Mouse (Mus musculus) midbrain, postnatal 0 days (tissue): ENCODE measurements around the gene Ptprn2. TPM values are rescaled to one million over a fixed set of nuclear protein-coding genes. Genes with fewer than 3 reads are reported as not detected.

Source experiments
- ATAC-seq: fragments of 200-750 bp; cut with Nextera tagmentation; 2 replicates; pipeline ENCODE4 v1.8.0; 2017; ENCODE audit warnings: moderate number of reproducible peaks, mild to moderate bottlenecking, moderate TSS enrichment, moderate library complexity; ENCODE audit not compliant: low FRiP score
- DNase-seq: peaks from one replicate; pipeline ENCODE4 v3.0.0-alpha.2; 2015; ENCODE audit warnings: low spot score
- H3K27ac ChIP-seq: fragments of 300-500 bp; sonication (generic); 2 replicates; pipeline ENCODE4 v1.5.1; 2014; ENCODE audit warnings: low read depth, mild to moderate bottlenecking, low read length, mixed read lengths
- H3K27me3 ChIP-seq: fragments of 300-500 bp; sonication (generic); 2 replicates; pipeline ENCODE4 v1.6.1; 2014; ENCODE audit warnings: low read length, control low read depth, mixed read lengths; ENCODE audit not compliant: insufficient read depth
- H3K36me3 ChIP-seq: fragments of 300-500 bp; sonication (generic); 2 replicates; pipeline ENCODE4 v1.6.1; 2014; ENCODE audit warnings: low read length, control low read depth, mixed read lengths; ENCODE audit not compliant: insufficient read depth
- H3K4me1 ChIP-seq: fragments of 300-500 bp; sonication (generic); 2 replicates; pipeline ENCODE4 v1.6.1; 2014; ENCODE audit warnings: mild to moderate bottlenecking, control low read depth, antibody characterized with exemption, low read length, mixed read lengths; ENCODE audit not compliant: insufficient read depth
- H3K4me2 ChIP-seq: fragments of 300-500 bp; sonication (generic); 2 replicates; pipeline ENCODE4 v1.6.1; 2014; ENCODE audit warnings: low read depth, mild to moderate bottlenecking, low read length, mixed read lengths; ENCODE audit not compliant: poor library complexity, severe bottlenecking
- H3K4me3 ChIP-seq: fragments of 300-500 bp; sonication (generic); 2 replicates; pipeline ENCODE4 v1.5.1; 2014; ENCODE audit warnings: low read depth, mild to moderate bottlenecking, low read length, moderate library complexity
- H3K9ac ChIP-seq: fragments of 300-500 bp; sonication (generic); replicated peaks from 2 replicates; pipeline ENCODE4 v1.6.1; 2014; ENCODE audit warnings: mild to moderate bottlenecking, low read length, moderate library complexity, mixed read lengths; ENCODE audit not compliant: poor library complexity, severe bottlenecking
- H3K9me3 ChIP-seq: fragments of 300-500 bp; sonication (generic); 2 replicates; pipeline ENCODE4 v1.6.1; 2016; ENCODE audit warnings: low read length, control low read depth
- CTCF ChIP-seq: IDR thresholded peaks from 2 replicates; pipeline ENCODE4 v1.5.1; 2016; ENCODE audit warnings: antibody characterized with exemption, mild to moderate bottlenecking
- WGBS: fragments of 180-500 bp; shearing (Covaris S2); extraction: QIAGEN DNeasy Blood & Tissue Kit; methylation state at CpG from one replicate; pipeline ENCODE4 v1.1.7; 2014; 5-methylcytosine and 5-hydroxymethylcytosine counted together
- polyA plus RNA-seq: library from polyadenylated mRNA; unstranded; fragments of >200 nt; fragmentation: Nextera tagmentation; extraction: Ambion mirVana; gene quantifications from 2 replicates; pipeline ENCODE4 v1.2.1, GENCODE M21; 2015
- total RNA-seq: library from RNA; depleted of rRNA; stranded (reverse); fragments of >200 nt; gene quantifications from 2 replicates; pipeline ENCODE4 v1.2.3, GENCODE M21; 2014

The Ptprn2 gene
- total and polyA plus RNA-seq, 2 experiments from 2014 or later: 22.2 to 110 TPM

DNA sequence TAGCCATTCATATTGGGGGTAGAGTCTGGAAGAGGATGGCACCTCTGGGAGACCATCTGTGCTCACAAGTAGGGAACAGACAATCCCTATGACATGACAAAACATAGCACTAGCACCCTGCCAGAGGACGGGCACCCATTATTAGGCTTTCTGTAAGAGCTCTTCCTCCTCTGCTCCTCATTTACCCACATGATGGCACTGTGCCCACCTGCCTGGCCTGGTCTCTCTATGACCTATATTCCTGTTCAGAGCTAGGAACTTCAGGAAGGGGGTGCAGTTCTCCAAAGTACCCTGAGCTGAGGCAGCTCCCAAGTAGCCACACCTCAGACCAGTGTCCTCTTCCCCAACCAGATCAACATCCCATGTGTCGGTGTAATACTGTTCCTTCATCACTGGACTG is 777.6 kb downstream of the Ptprn2 start:
- H3K4me3 ChIP-seq: no peak overlapping the region
- no peaks in the 10 kb centered on the region for H3K27me3 ChIP-seq
- DNase-seq (no peak), ATAC-seq (no peak)
- H3K36me3 ChIP-seq: peaks cover 3% of the 10 kb centered on the region; the same call in 1 of the 2 replicates
- no peak overlapping the region for H3K4me2 ChIP-seq
- H3K27ac ChIP-seq: peak overlapping the region; percentile 7; the same call in 1 of the 2 replicates
- peak; percentile 35 for TF ChIP-seq CTCF
- H3K9ac ChIP-seq: no peak overlapping the region
- no peaks in the 10 kb centered on the region for H3K9me3 ChIP-seq
- peaks cover 7% of the 10 kb centered on the region; the same call in 1 of the 2 replicates for H3K4me1 ChIP-seq
- 68% methylated on average over 2 of the region's 2 CpGs for WGBS

DNA sequence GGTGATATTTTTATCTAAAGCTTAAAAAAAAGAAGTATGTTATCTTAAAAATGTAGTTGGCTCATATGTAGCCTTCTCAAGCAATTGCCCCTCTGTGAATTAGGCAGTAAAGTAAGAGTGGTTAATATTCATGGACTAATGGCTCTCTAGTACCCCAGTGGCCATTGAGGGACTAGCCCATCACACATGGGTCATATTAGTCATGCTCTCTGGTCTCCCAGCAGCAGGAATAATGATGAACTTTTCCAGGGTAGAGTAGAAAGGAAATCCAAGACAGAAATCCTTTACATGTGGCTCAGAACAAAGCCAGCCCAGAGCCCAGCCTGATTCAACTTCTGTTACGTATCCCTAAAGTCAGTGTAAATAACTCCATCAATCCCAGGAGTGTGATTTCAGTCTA is 779.7 kb downstream of the Ptprn2 start:
- Histone ChIP-seq H3K4me2 (no peak overlapping the region), H3K9ac (no peak overlapping the region), H3K27me3 (no peaks in the 10 kb centered on the region), H3K36me3 (peaks cover 3% of the 10 kb centered on the region; the same call in 1 of the 2 replicates), H3K4me3 (no peak overlapping the region), H3K4me1 (no peaks in the 10 kb centered on the region), H3K9me3 (no peaks in the 10 kb centered on the region), H3K27ac (no peak overlapping the region)
- TF ChIP-seq CTCF: peak; percentile 13; the same call in 1 of the 2 replicates
- ATAC-seq (no peak), DNase-seq (no peak)
- 53% methylated on average over 1 of the region's 1 CpGs for WGBS

DNA sequence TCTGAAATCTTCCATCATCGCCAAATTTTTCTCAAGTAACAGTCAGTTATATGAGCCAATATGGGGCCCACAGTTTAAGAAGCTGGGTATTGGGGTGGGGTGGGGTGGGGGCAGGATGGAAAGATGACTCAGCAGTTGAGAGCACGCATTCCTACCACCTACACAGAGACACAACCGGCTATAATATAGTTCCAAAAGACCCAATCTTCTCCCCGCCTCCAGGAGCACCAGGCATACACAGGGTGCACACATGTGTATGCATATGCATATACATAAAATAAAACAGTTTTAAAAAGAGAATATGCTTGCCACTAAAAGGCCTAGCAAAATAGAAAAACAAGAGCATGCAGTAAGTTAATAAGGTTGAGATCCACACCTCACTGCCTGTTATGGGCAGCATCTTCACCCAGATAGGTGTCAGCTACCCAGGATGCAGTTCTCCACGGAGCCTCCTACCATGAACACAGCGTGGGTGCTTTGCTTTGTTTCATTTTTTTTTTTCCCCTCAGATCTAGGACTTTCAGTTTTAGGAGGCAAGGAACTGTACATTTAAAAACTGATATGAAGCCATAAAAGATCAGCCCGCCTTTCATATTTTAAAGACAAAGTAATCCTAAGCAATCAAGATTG is 783.1 kb downstream of the Ptprn2 start:
- H3K27me3 ChIP-seq: no peaks in the 10 kb centered on the region
- no peak for DNase-seq
- no peak overlapping the region for H3K9ac ChIP-seq
- TF ChIP-seq CTCF: no peak
- H3K9me3 ChIP-seq: no peaks in the 10 kb centered on the region
- ATAC-seq: no peak
- H3K4me2 ChIP-seq: no peak overlapping the region
- peaks cover 11% of the 10 kb centered on the region; the same call in 1 of the 2 replicates for H3K4me1 ChIP-seq
- peaks cover 8% of the 10 kb centered on the region for H3K36me3 ChIP-seq
- WGBS: 65% methylated on average over 7 of the region's 7 CpGs
- peak overlapping the region; percentile 62 for H3K27ac ChIP-seq
- H3K4me3 ChIP-seq: no peak overlapping the region

DNA sequence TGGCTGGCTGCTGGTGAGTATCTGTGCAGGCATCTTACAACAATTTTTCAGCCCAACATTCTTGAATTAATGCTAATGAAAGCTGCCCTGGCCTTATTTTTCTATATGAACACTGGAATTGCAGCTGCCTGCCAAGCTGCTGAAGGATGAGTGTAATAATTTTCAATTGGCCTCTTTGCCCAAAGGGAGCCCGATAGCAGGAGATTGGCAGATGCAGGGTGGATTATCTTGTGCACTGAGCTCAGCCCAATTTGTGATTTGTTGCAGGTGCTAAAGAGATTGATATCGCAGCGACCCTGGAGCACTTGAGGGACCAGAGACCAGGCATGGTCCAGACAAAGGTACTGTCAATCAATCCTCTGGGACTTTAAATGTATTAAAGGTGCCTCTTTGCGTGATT is 783.8 kb downstream of the Ptprn2 start:
- H3K27ac ChIP-seq: peak overlapping the region; percentile 62
- DNase-seq (no peak), ATAC-seq (no peak)
- H3K4me2 ChIP-seq: no peak overlapping the region
- H3K4me3 ChIP-seq: no peak overlapping the region
- no peaks in the 10 kb centered on the region for H3K9me3 ChIP-seq
- no peak overlapping the region for H3K9ac ChIP-seq
- TF ChIP-seq CTCF: no peak
- no peaks in the 10 kb centered on the region for H3K27me3 ChIP-seq
- peaks cover 11% of the 10 kb centered on the region; the same call in 1 of the 2 replicates for H3K4me1 ChIP-seq
- H3K36me3 ChIP-seq: peaks cover 8% of the 10 kb centered on the region
- whole genome bisulfite sequencing: 26% methylated on average over 4 of the region's 4 CpGs

DNA sequence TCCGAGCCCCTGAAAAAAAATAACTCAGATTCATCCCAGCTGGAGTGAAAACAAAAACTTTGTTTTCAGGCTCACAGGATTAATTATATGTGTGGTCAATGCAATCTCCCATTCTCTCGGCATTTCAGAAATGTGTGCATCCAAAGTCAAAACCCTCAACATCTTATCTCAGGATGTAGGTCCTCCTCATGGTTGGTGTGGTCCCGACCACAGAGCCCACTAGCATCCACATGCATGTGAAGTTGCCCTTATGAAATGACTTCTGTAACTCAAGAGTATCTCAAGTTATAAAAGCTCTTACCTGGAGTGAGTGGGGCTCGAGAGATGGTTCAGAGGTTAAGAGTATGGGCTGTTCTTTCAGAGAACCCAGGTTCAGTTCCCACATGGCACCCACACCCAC is 784.7 kb downstream of the Ptprn2 start:
- ATAC-seq (no peak), DNase-seq (no peak)
- WGBS: 79% methylated on average over 4 of the region's 4 CpGs
- no peak for TF ChIP-seq CTCF
- Histone ChIP-seq H3K4me3 (no peak overlapping the region), H3K36me3 (peaks cover 13% of the 10 kb centered on the region), H3K27ac (peak overlapping the region; percentile 62; the same call in 1 of the 2 replicates), H3K9ac (no peak overlapping the region), H3K9me3 (no peaks in the 10 kb centered on the region), H3K4me2 (no peak overlapping the region), H3K4me1 (peaks cover 18% of the 10 kb centered on the region; the same call in 1 of the 2 replicates), H3K27me3 (no peaks in the 10 kb centered on the region)

DNA sequence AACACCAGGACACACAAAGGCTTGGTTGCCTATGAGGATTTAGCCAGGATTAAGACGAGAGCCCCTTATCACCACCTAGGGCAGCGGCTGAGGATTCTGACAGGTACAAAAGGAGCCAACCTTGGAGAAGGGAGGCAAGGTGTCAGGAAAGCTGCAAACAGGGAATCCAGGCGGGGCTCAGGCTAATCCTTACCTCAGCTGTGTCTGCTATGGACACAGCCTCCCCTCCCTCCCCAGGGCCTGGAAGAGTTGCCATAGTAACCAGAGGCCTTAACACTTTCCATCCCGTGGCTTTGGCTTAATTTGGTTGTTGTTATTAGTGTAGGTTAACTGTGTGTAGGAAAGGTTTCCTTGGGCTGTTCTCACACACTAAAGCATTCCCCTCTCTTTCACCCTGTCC is 787.6 kb downstream of the Ptprn2 start:
- Histone ChIP-seq H3K4me1 (peaks cover 18% of the 10 kb centered on the region; the same call in 1 of the 2 replicates), H3K4me2 (no peak overlapping the region), H3K27me3 (no peaks in the 10 kb centered on the region), H3K27ac (peak overlapping the region; percentile 63), H3K9ac (no peak overlapping the region), H3K36me3 (peaks cover 23% of the 10 kb centered on the region), H3K4me3 (no peak overlapping the region), H3K9me3 (no peaks in the 10 kb centered on the region)
- WGBS: 4% methylated on average over 4 of the region's 4 CpGs
- TF ChIP-seq CTCF: no peak
- DNase-seq (peak; percentile 77), ATAC-seq (peak; percentile 46)
